Mouse (Mus musculus): ENCODE measurements at regions not wholly inside any gene's neighbourhood (a gene's known extent, or its start where the extent isn't known, plus 50 kb on each side); places are given as distances from the start of the nearest gene placed in this dataset.
A peak's percentile ranks its signal among the peaks of the same experiment; 100 is the strongest.

GRCm38 (mm10) chr2:117444671-117445070 is 101.9 kb upstream of the Rasgrp1 start:
- no peaks in the 10 kb centered on the region for H3K27me3 ChIP-seq (ENCODE audit: insufficient read depth, low read length)
- WGBS (ENCODE audit: insufficient replicate concordance), result 32% methylated on average over 5 of the region's 5 CpGs
- no peak for TF ChIP-seq EP300 (IDR thresholded peaks at IDR 0.05; ENCODE audit: low read depth)
- peak; percentile 64 for TF ChIP-seq CTCF (IDR thresholded peaks at IDR 0.05; ENCODE audit: low read depth)
- no peak overlapping the region for H3K4me3 ChIP-seq (ENCODE audit: low read depth, low read length)
- DNase-seq (peak; percentile 63), ATAC-seq (no peak)
- H3K4me2 ChIP-seq (ENCODE audit: low read depth, low read length), result no peak overlapping the region
- H3K27ac ChIP-seq (ENCODE audit: low read depth), result no peak overlapping the region
- no peak overlapping the region for H3K9ac ChIP-seq (replicated peaks)
- H3K9me3 ChIP-seq (ENCODE audit: low read length), result no peaks in the 10 kb centered on the region
- no peaks in the 10 kb centered on the region for H3K36me3 ChIP-seq (replicated peaks; ENCODE audit: insufficient read depth, low read length)
- no peaks in the 10 kb centered on the region for H3K4me1 ChIP-seq (ENCODE audit: insufficient read depth)

- TF ChIP-seq CTCF (IDR thresholded peaks at IDR 0.05; ENCODE audit: low read depth) (no peak), EP300 (IDR thresholded peaks at IDR 0.05; ENCODE audit: low read depth) (no peak)
- Histone ChIP-seq H3K9ac (replicated peaks) (no peak overlapping the region), H3K27ac (ENCODE audit: low read depth) (no peak overlapping the region), H3K4me3 (ENCODE audit: low read depth, low read length) (no peak overlapping the region), H3K27me3 (ENCODE audit: insufficient read depth, low read length) (no peaks in the 10 kb centered on the region), H3K9me3 (ENCODE audit: low read length) (no peaks in the 10 kb centered on the region), H3K4me1 (ENCODE audit: insufficient read depth) (no peaks in the 10 kb centered on the region), H3K36me3 (replicated peaks; ENCODE audit: insufficient read depth, low read length) (no peaks in the 10 kb centered on the region), H3K4me2 (ENCODE audit: low read depth, low read length) (no peak overlapping the region)
- WGBS (ENCODE audit: insufficient replicate concordance), result 45% methylated on average over 4 of the region's 4 CpGs
- DNase-seq (no peak), ATAC-seq (no peak)
Observed at GRCm38 (mm10) chr2:117446876-117447275, 104.1 kb upstream of the Rasgrp1 start.

GRCm38 (mm10) chr2:117450172-117450865 is 107.5 kb upstream of the Rasgrp1 start:
- Histone ChIP-seq H3K4me1 (ENCODE audit: insufficient read depth) (no peaks in the 10 kb centered on the region), H3K36me3 (replicated peaks; ENCODE audit: insufficient read depth, low read length) (no peaks in the 10 kb centered on the region), H3K4me2 (ENCODE audit: low read depth, low read length) (no peak overlapping the region), H3K27me3 (ENCODE audit: insufficient read depth, low read length) (no peaks in the 10 kb centered on the region), H3K27ac (ENCODE audit: low read depth) (no peak overlapping the region), H3K9ac (replicated peaks) (no peak overlapping the region), H3K9me3 (ENCODE audit: low read length) (no peaks in the 10 kb centered on the region), H3K4me3 (ENCODE audit: low read depth, low read length) (no peak overlapping the region)
- 56% methylated on average over 7 of the region's 7 CpGs for WGBS (ENCODE audit: insufficient replicate concordance)
- ATAC-seq (no peak), DNase-seq (no peak)
- TF ChIP-seq EP300 (IDR thresholded peaks at IDR 0.05; ENCODE audit: low read depth) (no peak), CTCF (IDR thresholded peaks at IDR 0.05; ENCODE audit: low read depth) (peak; percentile 56)

- WGBS (ENCODE audit: insufficient replicate concordance), result 75% methylated on average over 5 of the region's 5 CpGs
- TF ChIP-seq EP300 (IDR thresholded peaks at IDR 0.05; ENCODE audit: low read depth) (no peak), CTCF (IDR thresholded peaks at IDR 0.05; ENCODE audit: low read depth) (no peak)
- Histone ChIP-seq H3K4me3 (ENCODE audit: low read depth, low read length) (no peak overlapping the region), H3K27ac (ENCODE audit: low read depth) (no peak overlapping the region), H3K9me3 (ENCODE audit: low read length) (no peaks in the 10 kb centered on the region), H3K36me3 (replicated peaks; ENCODE audit: insufficient read depth, low read length) (no peaks in the 10 kb centered on the region), H3K4me1 (ENCODE audit: insufficient read depth) (no peaks in the 10 kb centered on the region), H3K4me2 (ENCODE audit: low read depth, low read length) (no peak overlapping the region), H3K9ac (replicated peaks) (no peak overlapping the region), H3K27me3 (ENCODE audit: insufficient read depth, low read length) (no peaks in the 10 kb centered on the region)
- DNase-seq (no peak), ATAC-seq (no peak)
Observed at GRCm38 (mm10) chr2:117451818-117452217, 109.0 kb upstream of the Rasgrp1 start.

- WGBS (ENCODE audit: insufficient replicate concordance), result 71% methylated on average over 4 of the region's 4 CpGs
- 0 out of 2 replicates have a peak, but pooled peaks have one; percentile 20 for TF ChIP-seq CTCF (IDR thresholded peaks at IDR 0.05; ENCODE audit: low read depth)
- no peak for TF ChIP-seq EP300 (IDR thresholded peaks at IDR 0.05; ENCODE audit: low read depth)
- H3K4me2 ChIP-seq (ENCODE audit: low read depth, low read length), result no peak overlapping the region
- H3K9ac ChIP-seq (replicated peaks), result no peak overlapping the region
- H3K4me1 ChIP-seq (ENCODE audit: insufficient read depth), result no peaks in the 10 kb centered on the region
- DNase-seq, result no peak
- no peak overlapping the region for H3K4me3 ChIP-seq (ENCODE audit: low read depth, low read length)
- no peak for ATAC-seq
- no peaks in the 10 kb centered on the region for H3K27me3 ChIP-seq (ENCODE audit: insufficient read depth, low read length)
- no peaks in the 10 kb centered on the region for H3K9me3 ChIP-seq (ENCODE audit: low read length)
- no peak overlapping the region for H3K27ac ChIP-seq (ENCODE audit: low read depth)
- H3K36me3 ChIP-seq (replicated peaks; ENCODE audit: insufficient read depth, low read length), result no peaks in the 10 kb centered on the region
Observed at GRCm38 (mm10) chr2:117455021-117455739, 112.4 kb upstream of the Rasgrp1 start.

- 71% methylated on average over 7 of the region's 7 CpGs for WGBS (ENCODE audit: insufficient replicate concordance)
- Histone ChIP-seq H3K4me2 (ENCODE audit: low read depth, low read length) (no peak overlapping the region), H3K9ac (replicated peaks) (no peak overlapping the region), H3K9me3 (ENCODE audit: low read length) (no peaks in the 10 kb centered on the region), H3K4me1 (ENCODE audit: insufficient read depth) (no peaks in the 10 kb centered on the region), H3K27ac (ENCODE audit: low read depth) (no peak overlapping the region), H3K4me3 (ENCODE audit: low read depth, low read length) (no peak overlapping the region), H3K27me3 (ENCODE audit: insufficient read depth, low read length) (no peaks in the 10 kb centered on the region), H3K36me3 (replicated peaks; ENCODE audit: insufficient read depth, low read length) (no peaks in the 10 kb centered on the region)
- TF ChIP-seq EP300 (IDR thresholded peaks at IDR 0.05; ENCODE audit: low read depth) (no peak), CTCF (IDR thresholded peaks at IDR 0.05; ENCODE audit: low read depth) (no peak)
- ATAC-seq (no peak), DNase-seq (no peak)
Observed at GRCm38 (mm10) chr2:117455740-117456455, 113.1 kb upstream of the Rasgrp1 start.

All from liver, postnatal 0 days (tissue).